Mouse (Mus musculus) spleen, embryonic (tissue): Measurements from ENCODE around the gene 4931428L18Rik.

Experiments
- CTCF ChIA-PET: fragments of 350-600 bp; sonication (Branson Sonifier 250); formaldehyde crosslinking; loops from one replicate; lab custom pipeline; 2022; lab: Charles Lee

Gene 4931428L18Rik

GRCm38 (mm10) chr1:30948361-30948949, 274.0 kb downstream of the 4931428L18Rik start:
- CTCF ChIA-PET: interaction anchor here (0.6 to 0.8 kb wide), 5 partner anchors 11 to 204 kb away, joined by 5 to 24 read pairs (median 12); no protein-coding TSS in a partner anchor
